ENCODE assay signal across 9 mouse cellular contexts in the genomic region with DNA sequence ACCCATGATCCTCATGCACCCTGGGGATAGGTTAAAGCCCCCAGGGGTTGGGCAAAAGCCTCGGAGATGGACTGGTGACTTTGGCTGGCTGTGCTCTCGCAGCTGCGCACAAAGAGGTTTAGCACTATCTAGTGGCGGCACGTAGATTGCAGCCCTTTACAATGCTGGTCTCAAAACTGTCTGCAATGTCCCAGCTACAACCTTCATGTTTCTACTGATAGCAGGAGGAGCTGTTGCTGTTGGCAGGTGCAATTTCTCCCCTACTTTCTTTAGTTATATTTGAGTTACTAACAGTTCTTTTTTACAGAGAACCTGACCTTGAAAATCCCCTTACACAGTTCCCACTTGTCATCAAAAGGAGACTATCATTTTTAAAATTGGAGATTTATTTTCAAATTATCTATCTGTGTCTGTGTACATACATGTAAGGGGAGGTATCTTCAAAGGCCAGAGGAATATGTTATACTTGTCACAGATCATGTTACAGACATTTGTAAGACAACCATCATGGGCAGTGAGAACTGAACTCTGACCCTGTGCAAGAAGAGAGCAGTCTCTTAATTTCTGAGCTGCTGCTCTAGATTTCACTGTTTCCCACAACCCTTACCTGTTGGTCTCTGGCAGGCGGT.
DNase-seq lines count a peak whose midpoint lies in the region; ATAC-seq and TF ChIP-seq lines count a peak whose summit lies in the region.
"Had no signal": no experiment of that assay in that cellular context is flagged by ENCODE, and none has a peak within 500 bp of the region (broad histone marks: within the 10 kb centered on the region; RNA-seq: fewer than 3 reads in every experiment).

No protein-coding gene starts in this region.

- DNase-seq in cerebellum, postnatal 10 days = peak; percentile 43 to 54
- DNase-seq in cerebellum, adult 11-12 months = no peak
- DNase-seq in WW6 (ENCODE audit: low read depth, low spot score) = peak; percentile 3
- DNase-seq in kidney, postnatal 10 days = peak; percentile 19
- DNase-seq in midbrain, embryonic 11.5 days (ENCODE audit: low spot score, missing footprints) = peak; percentile 87
- DNase-seq in stomach, postnatal 0 days (ENCODE audit: low spot score) = peak; percentile 13
- no peak for DNase-seq in spleen, adult 12 weeks (ENCODE audit: low spot score)

- peak overlapping the region; percentile 17 for H3K4me2 ChIP-seq in forebrain, embryonic 16.5 days (ENCODE audit: low read length)
- no peak overlapping the region for H3K4me2 ChIP-seq in midbrain, embryonic 11.5 days
- H3K4me2 ChIP-seq in stomach, postnatal 0 days (replicated peaks; ENCODE audit: low read depth) = no peak overlapping the region
- H3K4me2 ChIP-seq: limb, embryonic 15.5 days had no signal

- H3K9me3 ChIP-seq in forebrain, embryonic 16.5 days (ENCODE audit: control insufficient read depth, low read length) = no peaks in the 10 kb centered on the region
- H3K9me3 ChIP-seq in midbrain, embryonic 11.5 days (ENCODE audit: control insufficient read depth, low read length) = no peaks in the 10 kb centered on the region
- H3K9me3 ChIP-seq in stomach, postnatal 0 days (ENCODE audit: control insufficient read depth, low read length) = no peaks in the 10 kb centered on the region
- H3K9me3 ChIP-seq: limb, embryonic 15.5 days had no signal

- no peak for TF ChIP-seq EP300 in stomach, postnatal 0 days (optimal IDR thresholded peaks at IDR 0.05)

- peak; percentile 57 for TF ChIP-seq CTCF in stomach, postnatal 0 days (IDR thresholded peaks at IDR 0.05; ENCODE audit: low read depth)

- H3K4me1 ChIP-seq in forebrain, embryonic 16.5 days (replicated peaks; ENCODE audit: control insufficient read depth, insufficient read depth, low read length) = no peaks in the 10 kb centered on the region
- no peaks in the 10 kb centered on the region for H3K4me1 ChIP-seq in midbrain, embryonic 11.5 days (ENCODE audit: control insufficient read depth, insufficient read depth, low read length)
- H3K4me1 ChIP-seq in stomach, postnatal 0 days (replicated peaks; ENCODE audit: control insufficient read depth, insufficient read depth) = no peaks in the 10 kb centered on the region
- H3K4me1 ChIP-seq: limb, embryonic 15.5 days had no signal

- 17% methylated on average over 5 of the region's 6 CpGs for WGBS in forebrain, embryonic 16.5 days
- 9% methylated on average over 5 of the region's 6 CpGs for WGBS in midbrain, embryonic 11.5 days
- 13% methylated on average over 4 of the region's 6 CpGs for WGBS in stomach, postnatal 0 days

- H3K27ac ChIP-seq in forebrain, embryonic 16.5 days (ENCODE audit: low read length) = no peak overlapping the region
- no peak overlapping the region for H3K27ac ChIP-seq in midbrain, embryonic 11.5 days (ENCODE audit: low read depth, low read length)
- H3K27ac ChIP-seq in stomach, postnatal 0 days (replicated peaks) = no peak overlapping the region
- H3K27ac ChIP-seq: limb, embryonic 15.5 days had no signal

- H3K4me3 ChIP-seq in forebrain, embryonic 16.5 days (replicated peaks; ENCODE audit: low read length) = no peak overlapping the region
- H3K4me3 ChIP-seq in midbrain, embryonic 11.5 days (ENCODE audit: low read depth, low read length) = no peak overlapping the region
- H3K4me3 ChIP-seq in stomach, postnatal 0 days (ENCODE audit: low read depth, low read length) = no peak overlapping the region
- H3K4me3 ChIP-seq: limb, embryonic 15.5 days had no signal

- H3K36me3 ChIP-seq in forebrain, embryonic 16.5 days (ENCODE audit: control insufficient read depth, insufficient read depth) = no peaks in the 10 kb centered on the region
- H3K36me3 ChIP-seq in midbrain, embryonic 11.5 days (ENCODE audit: control insufficient read depth, insufficient read depth, low read length) = no peaks in the 10 kb centered on the region
- H3K36me3 ChIP-seq in stomach, postnatal 0 days (ENCODE audit: control insufficient read depth, insufficient read depth, low read length) = no peaks in the 10 kb centered on the region
- H3K36me3 ChIP-seq: limb, embryonic 15.5 days had no signal

- no peaks in the 10 kb centered on the region for H3K27me3 ChIP-seq in forebrain, embryonic 16.5 days (replicated peaks; ENCODE audit: control insufficient read depth, insufficient read depth, low read length)
- H3K27me3 ChIP-seq in midbrain, embryonic 11.5 days (ENCODE audit: control insufficient read depth, insufficient read depth, low read length) = no peaks in the 10 kb centered on the region
- H3K27me3 ChIP-seq in stomach, postnatal 0 days (ENCODE audit: control insufficient read depth, insufficient read depth, low read length) = no peaks in the 10 kb centered on the region
- H3K27me3 ChIP-seq: limb, embryonic 15.5 days had no signal

- peak; percentile 94 for ATAC-seq in forebrain, embryonic 16.5 days
- peak; percentile 88 for ATAC-seq in midbrain, embryonic 11.5 days (ENCODE audit: low FRiP score)
- 0 out of 2 replicates have a peak, but pooled peaks have one; percentile 57 for ATAC-seq in stomach, postnatal 0 days (ENCODE audit: low FRiP score, low TSS enrichment)

- H3K9ac ChIP-seq in forebrain, embryonic 16.5 days (replicated peaks; ENCODE audit: low read depth, low read length) = no peak overlapping the region
- no peak overlapping the region for H3K9ac ChIP-seq in midbrain, embryonic 11.5 days (ENCODE audit: low read length)
- H3K9ac ChIP-seq in stomach, postnatal 0 days (ENCODE audit: low read length) = no peak overlapping the region
- H3K9ac ChIP-seq: limb, embryonic 15.5 days had no signal

Comparison
In these comparisons a context has a peak if more than half of its experiments do, and no peak if none do; other contexts are left out.
1. DNase-seq: peak in cerebellum, postnatal 10 days (2 of 2), WW6 (single experiment), kidney, postnatal 10 days (single experiment), midbrain, embryonic 11.5 days (single experiment) and stomach, postnatal 0 days (single experiment); none in cerebellum, adult 11-12 months (single experiment) and spleen, adult 12 weeks (single experiment).
2. Peak in every context shown above with its lines, with median percentiles within 50 percentile points of each other: ATAC-seq.